Mouse (Mus musculus): ENCODE results near the gene Ces2h. TPM values are rescaled to one million over a fixed set of nuclear protein-coding genes. Genes with fewer than 3 reads are reported as not detected.

Gene Ces2h
- total RNA-seq, 2 experiments from 2014 or later, result not detected

GRCm38 (mm10) chr8:105068971-105069370 is 68.3 kb downstream of the Ces2h start:
- intact Hi-C loops (cut with DNase I), result loop anchor here (5.0 kb wide), 1 partner anchor 148 kb away; no protein-coding TSS in a partner anchor
- DNase-seq, result no peak

Other genes with a start within 250 kb of the Ces2h start
- gene Ces2b, start 169.3 kb upstream of the Ces2h start, total RNA-seq (2021), result under 1 TPM; 0.39 to 0.43 TPM
- not detected for gene Ces2c, start 153.8 kb upstream of the Ces2h start, total RNA-seq (2021)
- 1 to 10 TPM; 1.0 TPM for gene Ces2e, start 74.6 kb upstream of the Ces2h start, total RNA-seq (2021)
- gene Ces2f, start 53.5 kb upstream of the Ces2h start, total RNA-seq (2021), result under 1 TPM in 1 of 2 experiments, not detected in 1; 0.12 TPM
- gene Ces2g, start 39.1 kb upstream of the Ces2h start, total RNA-seq (2021), result 1 to 10 TPM; 3.4 to 4.9 TPM
- gene Ces3a, start 47.7 kb downstream of the Ces2h start, total RNA-seq (2021), result not detected
- gene Ces3b, start 82.9 kb downstream of the Ces2h start, total RNA-seq (2021), result not detected
- not detected for gene Ces4a, start 130.9 kb downstream of the Ces2h start, total RNA-seq (2021)
- gene Cbfb, start 169.8 kb downstream of the Ces2h start, total RNA-seq (2021), result 10 to 100 TPM; 24.4 to 27.9 TPM
- 10 to 100 TPM; 16.7 to 22.0 TPM for gene D230025D16Rik, start 224.3 kb downstream of the Ces2h start, total RNA-seq (2021)

All from heart, postnatal 14 days (tissue).